Mouse (Mus musculus) forebrain, embryonic 13.5 days (tissue): Measurements from ENCODE around the gene Chst11. TPM values are rescaled to one million over a fixed set of nuclear protein-coding genes. Genes with fewer than 3 reads are reported as not detected.

Source experiments
- ATAC-seq: fragments of 200-750 bp; cut with Nextera tagmentation; 2 replicates; pipeline ENCODE4 v1.8.0; 2017
- H3K27ac ChIP-seq: fragments of 300-500 bp; sonication (generic); 2 replicates; pipeline ENCODE4 v1.5.1; 2015; ENCODE audit warnings: inconsistent platforms, mild to moderate bottlenecking, moderate library complexity
- H3K27me3 ChIP-seq: fragments of 300-500 bp; sonication (generic); 2 replicates; pipeline ENCODE4 v1.6.1; 2015; ENCODE audit warnings: mild to moderate bottlenecking, inconsistent platforms
- H3K36me3 ChIP-seq: fragments of 300-500 bp; sonication (generic); 2 replicates; pipeline ENCODE4 v1.6.1; 2015; ENCODE audit warnings: mild to moderate bottlenecking, inconsistent platforms; ENCODE audit not compliant: poor library complexity, severe bottlenecking
- H3K4me1 ChIP-seq: fragments of 300-500 bp; sonication (generic); 2 replicates; pipeline ENCODE4 v1.6.1; 2015; ENCODE audit warnings: inconsistent platforms
- H3K4me2 ChIP-seq: fragments of 300-500 bp; sonication (generic); 2 replicates; pipeline ENCODE4 v1.6.1; 2015; ENCODE audit warnings: inconsistent platforms, mild to moderate bottlenecking, moderate library complexity
- H3K4me3 ChIP-seq: fragments of 300-500 bp; sonication (generic); 2 replicates; pipeline ENCODE4 v1.5.1; 2015; ENCODE audit warnings: mild to moderate bottlenecking, inconsistent platforms
- H3K9ac ChIP-seq: fragments of 300-500 bp; sonication (generic); 2 replicates; pipeline ENCODE4 v1.6.1; 2015; ENCODE audit warnings: mild to moderate bottlenecking, inconsistent platforms
- H3K9me3 ChIP-seq: fragments of 300-500 bp; sonication (generic); replicated peaks from 2 replicates; pipeline ENCODE4 v1.6.1; 2016; ENCODE audit warnings: inconsistent platforms
- WGBS: fragments of 180-500 bp; shearing (Covaris S2); methylation state at CpG from one replicate; pipeline ENCODE4 v1.1.7; 2015; 5-methylcytosine and 5-hydroxymethylcytosine counted together
- polyA plus RNA-seq: library from polyadenylated mRNA; unstranded; fragments of >200 nt; fragmentation: Nextera tagmentation; extraction: Ambion mirVana; gene quantifications from 2 replicates; pipeline ENCODE4 v1.2.1, GENCODE M21; 2015

Chst11 gene
- polyA plus RNA-seq, 1 experiment from 2014 or later: 2.1 TPM

DNA sequence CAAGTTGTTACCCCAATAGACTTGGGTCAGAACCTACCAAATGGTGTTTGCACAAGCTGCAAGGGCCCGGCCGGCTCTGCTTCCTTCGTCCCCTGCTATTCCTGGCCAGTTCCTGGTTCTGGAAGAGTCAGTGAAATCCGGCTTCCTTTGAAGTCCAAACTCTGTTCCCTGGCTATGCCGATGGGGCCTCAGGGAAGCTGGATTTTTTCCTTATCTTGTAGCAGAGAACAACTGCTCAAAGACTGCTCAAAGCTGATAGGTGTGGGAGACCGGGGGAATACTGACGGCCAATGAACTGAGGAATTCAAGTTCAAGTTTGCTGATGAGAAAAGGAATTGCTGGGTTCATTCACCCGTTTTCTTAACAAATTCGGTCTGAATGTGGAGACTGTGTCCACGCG lies 13.7 kb upstream of the Chst11 start:
- Histone ChIP-seq H3K9ac (no peak overlapping the region), H3K9me3 (no peaks in the 10 kb centered on the region), H3K27me3 (no peaks in the 10 kb centered on the region), H3K36me3 (no peaks in the 10 kb centered on the region), H3K27ac (no peak overlapping the region), H3K4me3 (no peak overlapping the region), H3K4me2 (no peak overlapping the region), H3K4me1 (no peaks in the 10 kb centered on the region)
- no peak for ATAC-seq
- WGBS: 90% methylated on average over 11 of the region's 11 CpGs

DNA sequence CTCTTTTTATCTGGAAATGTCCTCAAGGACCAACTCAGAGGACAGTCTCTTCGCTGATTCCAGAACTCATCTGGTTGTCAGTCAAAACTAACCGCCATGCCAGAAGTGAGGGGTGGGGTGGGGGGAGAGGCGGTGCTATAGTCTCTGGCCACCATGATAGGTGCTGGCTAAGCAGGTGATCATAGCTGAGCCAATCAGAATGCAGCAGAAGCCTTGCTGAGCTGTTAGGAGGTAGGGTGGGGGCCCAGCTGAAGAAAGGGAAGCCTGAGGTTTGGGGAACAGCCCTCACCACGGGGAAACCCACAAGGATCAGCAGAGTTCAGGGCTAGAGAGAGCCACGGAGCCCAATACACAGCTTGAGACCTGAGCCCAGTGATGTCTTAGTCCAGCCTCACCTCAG lies 11.1 kb upstream of the Chst11 start:
- WGBS: 78% methylated on average over 5 of the region's 5 CpGs
- Histone ChIP-seq H3K4me2 (no peak overlapping the region), H3K4me1 (no peaks in the 10 kb centered on the region), H3K27ac (no peak overlapping the region), H3K27me3 (no peaks in the 10 kb centered on the region), H3K9ac (no peak overlapping the region), H3K36me3 (no peaks in the 10 kb centered on the region), H3K9me3 (no peaks in the 10 kb centered on the region), H3K4me3 (no peak overlapping the region)
- ATAC-seq: no peak

DNA sequence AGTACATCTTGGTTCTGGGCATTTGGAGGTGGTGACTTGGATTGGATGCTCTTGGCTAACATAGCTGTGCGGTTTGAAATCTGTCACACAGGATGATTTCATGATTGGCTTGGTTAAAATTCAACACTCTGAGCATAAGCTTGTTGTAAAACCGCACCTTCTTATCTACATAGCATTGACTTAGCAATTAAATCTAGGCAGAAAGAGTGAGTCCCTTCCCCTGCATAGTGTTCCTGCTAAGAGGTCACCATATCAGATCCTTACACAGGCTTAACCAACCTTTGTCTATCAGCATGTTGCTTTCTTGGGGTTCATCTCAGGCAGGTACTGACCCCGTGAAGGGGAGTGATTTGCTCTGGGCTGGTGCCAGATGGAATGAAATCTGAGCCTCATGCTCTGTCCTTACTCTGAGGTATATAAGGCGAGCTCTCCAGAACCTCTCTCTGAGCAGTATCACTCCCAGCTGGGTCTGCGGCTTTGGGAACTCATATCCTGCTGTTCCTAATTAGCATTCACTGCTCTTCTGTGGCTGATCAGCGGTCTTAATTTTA lies 10.6 kb upstream of the Chst11 start:
- no peak overlapping the region for H3K4me3 ChIP-seq
- ATAC-seq: no peak
- H3K36me3 ChIP-seq: no peaks in the 10 kb centered on the region
- H3K9me3 ChIP-seq: no peaks in the 10 kb centered on the region
- H3K9ac ChIP-seq: no peak overlapping the region
- H3K27me3 ChIP-seq: no peaks in the 10 kb centered on the region
- no peak overlapping the region for H3K27ac ChIP-seq
- WGBS: 66% methylated on average over 6 of the region's 6 CpGs
- H3K4me2 ChIP-seq: no peak overlapping the region
- no peaks in the 10 kb centered on the region for H3K4me1 ChIP-seq

GRCm38 (mm10) chr10:82975806-82976205 lies 9.5 kb upstream of the Chst11 start:
- Histone ChIP-seq H3K36me3 (no peaks in the 10 kb centered on the region), H3K4me3 (no peak overlapping the region), H3K4me2 (no peak overlapping the region), H3K9ac (no peak overlapping the region), H3K27ac (no peak overlapping the region), H3K4me1 (no peaks in the 10 kb centered on the region), H3K27me3 (no peaks in the 10 kb centered on the region), H3K9me3 (no peaks in the 10 kb centered on the region)
- WGBS: 91% methylated on average over 15 of the region's 15 CpGs
- no peak for ATAC-seq

DNA sequence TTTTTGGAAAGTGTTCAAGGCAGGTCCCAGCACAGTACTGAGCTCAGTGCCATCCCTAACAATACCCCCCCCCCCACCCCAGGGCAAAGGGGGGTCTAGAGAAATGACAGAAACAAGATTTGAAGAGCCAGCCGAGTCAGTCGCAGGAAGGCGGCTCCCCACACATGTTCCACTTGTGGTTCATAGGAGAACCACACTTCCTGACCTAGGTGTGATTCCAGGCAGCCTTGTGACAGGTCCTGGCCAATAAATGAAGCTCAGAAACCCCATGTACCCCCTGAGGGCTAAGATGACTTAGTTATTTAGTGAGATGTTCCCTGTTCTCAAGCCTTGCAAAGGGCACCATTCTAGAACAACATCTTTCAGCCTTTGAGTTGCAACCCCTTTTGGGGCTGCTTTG lies 3.0 kb upstream of the Chst11 start:
- H3K27ac ChIP-seq: no peak overlapping the region
- H3K4me3 ChIP-seq: no peak overlapping the region
- H3K4me1 ChIP-seq: peaks cover 17% of the 10 kb centered on the region
- H3K9ac ChIP-seq: no peak overlapping the region
- no peaks in the 10 kb centered on the region for H3K36me3 ChIP-seq
- no peak overlapping the region for H3K4me2 ChIP-seq
- H3K9me3 ChIP-seq: no peaks in the 10 kb centered on the region
- 90% methylated on average over 3 of the region's 3 CpGs for WGBS
- no peak for ATAC-seq
- H3K27me3 ChIP-seq: peaks cover 22% of the 10 kb centered on the region

DNA sequence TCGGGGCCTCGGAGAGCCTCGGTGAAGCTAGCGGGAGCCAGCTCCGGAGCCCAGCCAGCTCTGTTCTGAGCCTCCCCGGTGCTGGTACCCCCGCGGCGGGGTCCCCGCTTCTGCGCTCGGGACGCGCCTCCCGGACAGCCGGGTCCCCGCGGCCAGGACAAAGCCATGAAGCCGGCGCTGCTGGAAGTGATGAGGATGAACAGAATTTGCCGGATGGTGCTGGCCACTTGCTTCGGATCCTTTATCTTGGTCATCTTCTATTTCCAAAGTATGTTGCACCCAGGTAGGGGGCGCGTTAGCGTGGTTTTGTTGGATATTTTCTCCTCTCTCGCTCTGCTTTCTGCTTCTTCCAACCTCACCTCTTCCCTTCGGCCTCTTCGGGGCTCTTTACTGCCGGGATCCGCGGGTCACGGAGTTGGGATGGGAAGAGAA lies 418 bp downstream of the Chst11 start:
- Histone ChIP-seq H3K27ac (peak overlapping the region; percentile 51), H3K9ac (peak overlapping the region; percentile 89), H3K4me2 (peak overlapping the region; percentile 92), H3K4me3 (peak overlapping the region; percentile 60), H3K36me3 (no peaks in the 10 kb centered on the region), H3K9me3 (no peaks in the 10 kb centered on the region), H3K4me1 (peaks cover 46% of the 10 kb centered on the region), H3K27me3 (peaks cover 22% of the 10 kb centered on the region)
- ATAC-seq: no peak; the same call in none of the 2 replicates
- WGBS: 0% methylated on average over 30 of the region's 32 CpGs

DNA sequence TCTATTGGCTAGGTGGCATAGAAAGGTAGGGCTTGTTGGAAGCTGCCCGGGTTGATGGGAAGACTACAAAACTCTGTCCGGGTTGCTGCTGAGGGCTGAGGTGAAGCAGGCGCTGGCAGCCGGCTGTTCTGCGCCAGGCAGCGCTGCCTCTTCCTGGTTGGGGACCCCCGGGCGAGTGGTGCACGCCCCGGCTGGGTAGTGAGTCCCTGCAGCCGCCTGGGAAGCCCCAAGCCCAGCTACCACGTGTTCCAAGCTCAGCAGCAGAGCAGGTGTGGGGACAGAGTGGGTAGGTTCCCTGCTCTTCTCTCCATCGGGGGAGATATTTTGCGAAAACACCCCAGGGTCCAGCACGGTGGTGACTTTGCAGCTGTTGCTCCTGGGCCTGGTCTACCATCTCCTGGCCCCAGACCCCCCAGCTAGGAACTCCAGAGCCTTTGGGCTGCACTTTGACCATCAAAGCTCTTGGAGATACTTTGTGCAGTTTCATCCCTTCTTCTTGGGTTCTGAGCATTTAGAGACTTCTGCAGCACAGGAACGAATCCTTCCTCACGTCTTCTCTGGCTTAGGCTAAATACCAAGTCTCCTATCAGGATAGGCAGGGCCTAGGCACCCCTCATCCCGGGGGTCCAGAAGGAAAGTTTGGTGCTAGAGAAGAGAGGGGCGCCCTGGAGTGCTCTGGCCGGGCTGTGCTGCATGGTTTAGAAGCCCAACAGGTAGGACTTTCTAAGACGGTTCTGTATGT lies 1.1 kb downstream of the Chst11 start:
- no peak overlapping the region for H3K27ac ChIP-seq
- H3K9me3 ChIP-seq: no peaks in the 10 kb centered on the region
- no peaks in the 10 kb centered on the region for H3K36me3 ChIP-seq
- H3K4me2 ChIP-seq: peak overlapping the region; percentile 92
- peaks cover 53% of the 10 kb centered on the region for H3K4me1 ChIP-seq
- H3K9ac ChIP-seq: peak overlapping the region; percentile 89
- peak; percentile 20; the same call in 1 of the 2 replicates for ATAC-seq
- H3K27me3 ChIP-seq: peaks cover 22% of the 10 kb centered on the region
- WGBS: 4% methylated on average over 21 of the region's 21 CpGs
- H3K4me3 ChIP-seq: peak overlapping the region; percentile 60

GRCm38 (mm10) chr10:82986993-82987349 lies 1.7 kb downstream of the Chst11 start:
- peaks cover 22% of the 10 kb centered on the region for H3K27me3 ChIP-seq
- H3K27ac ChIP-seq: no peak overlapping the region
- H3K4me3 ChIP-seq: peak overlapping the region; percentile 60
- 12% methylated on average over 8 of the region's 8 CpGs for WGBS
- H3K4me1 ChIP-seq: peaks cover 59% of the 10 kb centered on the region
- H3K36me3 ChIP-seq: no peaks in the 10 kb centered on the region
- no peaks in the 10 kb centered on the region for H3K9me3 ChIP-seq
- H3K9ac ChIP-seq: peak overlapping the region; percentile 89
- no peak for ATAC-seq
- peak overlapping the region; percentile 92 for H3K4me2 ChIP-seq

- 20% methylated on average over 4 of the region's 4 CpGs for WGBS
- Histone ChIP-seq H3K4me2 (peak overlapping the region; percentile 92), H3K4me3 (peak overlapping the region; percentile 60), H3K4me1 (peaks cover 63% of the 10 kb centered on the region), H3K36me3 (no peaks in the 10 kb centered on the region), H3K9ac (peak overlapping the region; percentile 89), H3K27me3 (peaks cover 22% of the 10 kb centered on the region), H3K9me3 (no peaks in the 10 kb centered on the region), H3K27ac (no peak overlapping the region)
- no peak for ATAC-seq
Measured at GRCm38 (mm10) chr10:82987394-82987793, 2.1 kb downstream of the Chst11 start.

- Histone ChIP-seq H3K27me3 (peaks cover 1% of the 10 kb centered on the region; the same call in 1 of the 2 replicates), H3K4me3 (no peak overlapping the region), H3K9me3 (no peaks in the 10 kb centered on the region), H3K4me2 (0 out of 2 replicates have a peak overlapping the region, but pooled peaks have one; percentile 5), H3K27ac (no peak overlapping the region), H3K36me3 (no peaks in the 10 kb centered on the region), H3K4me1 (peaks cover 63% of the 10 kb centered on the region), H3K9ac (no peak overlapping the region)
- 70% methylated on average over 13 of the region's 13 CpGs for WGBS
- no peak for ATAC-seq
Measured at GRCm38 (mm10) chr10:82989418-82990025, 4.2 kb downstream of the Chst11 start.

- Histone ChIP-seq H3K9ac (no peak overlapping the region), H3K27ac (no peak overlapping the region; the same call in 1 of the 2 replicates), H3K4me2 (no peak overlapping the region), H3K4me3 (no peak overlapping the region), H3K9me3 (no peaks in the 10 kb centered on the region), H3K4me1 (peaks cover 58% of the 10 kb centered on the region), H3K36me3 (no peaks in the 10 kb centered on the region), H3K27me3 (no peaks in the 10 kb centered on the region)
- no peak for ATAC-seq
- WGBS: 38% methylated on average over 7 of the region's 7 CpGs
Measured at GRCm38 (mm10) chr10:82990918-82991317, 5.6 kb downstream of the Chst11 start.

GRCm38 (mm10) chr10:82991756-82992519 lies 6.6 kb downstream of the Chst11 start:
- H3K9ac ChIP-seq: no peak overlapping the region
- WGBS: 39% methylated on average over 10 of the region's 10 CpGs
- no peak for ATAC-seq
- H3K27ac ChIP-seq: no peak overlapping the region
- H3K4me2 ChIP-seq: no peak overlapping the region
- H3K4me1 ChIP-seq: peaks cover 51% of the 10 kb centered on the region
- no peaks in the 10 kb centered on the region for H3K36me3 ChIP-seq
- H3K9me3 ChIP-seq: no peaks in the 10 kb centered on the region
- no peak overlapping the region for H3K4me3 ChIP-seq
- H3K27me3 ChIP-seq: no peaks in the 10 kb centered on the region
